ENCODE assay signal across 9 mouse cellular contexts in the genomic region with DNA sequence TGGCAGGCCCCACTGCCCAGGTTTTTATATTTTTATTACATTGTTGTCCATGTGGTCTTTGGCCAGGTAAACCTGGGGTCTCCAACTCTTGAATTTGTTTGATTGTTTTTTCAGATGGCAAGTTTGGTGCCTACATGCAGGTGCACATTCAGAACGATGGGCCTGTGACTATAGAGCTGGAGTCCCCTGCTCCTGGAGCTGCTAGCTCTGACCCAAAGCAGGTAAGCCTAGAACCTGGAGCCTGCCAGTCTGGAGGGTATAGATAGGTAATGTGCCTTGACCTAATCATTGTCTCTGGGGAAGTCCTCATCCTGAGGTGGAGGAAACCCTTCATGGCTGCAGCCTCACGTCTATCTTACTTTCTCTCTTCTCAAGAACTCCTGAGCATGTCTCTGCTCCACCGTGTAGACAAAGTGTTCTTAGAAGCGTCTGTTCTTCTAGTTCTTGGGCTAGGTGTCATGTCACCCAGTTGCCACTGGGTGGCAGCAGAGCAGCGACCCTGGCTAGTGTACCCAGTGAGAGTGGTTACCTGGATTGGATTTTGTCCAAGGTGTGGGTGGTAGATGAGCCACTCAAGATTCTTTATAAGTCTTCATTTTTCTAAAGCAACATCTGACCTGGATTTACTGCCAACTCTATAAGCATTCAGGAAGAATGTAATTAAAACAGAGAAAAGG. TPM values are rescaled to one million over a fixed set of nuclear protein-coding genes. Genes with fewer than 3 reads are reported as not detected.
A peak's percentile ranks its signal among the peaks of the same experiment; 100 is the strongest.
DNase-seq lines count a peak whose midpoint lies in the region; ATAC-seq and TF ChIP-seq lines count a peak whose summit lies in the region.
"Had no signal": no experiment of that assay in that cellular context is flagged by ENCODE, and none has a peak within 500 bp of the region (broad histone marks: within the 10 kb centered on the region; RNA-seq: fewer than 3 reads in every experiment).

No protein-coding gene starts in this region.

- peaks cover 3 to 47% of the 10 kb centered on the region in 2 experiments for H3K36me3 ChIP-seq in CH12.LX (replicated peaks in 1 of 2; ENCODE audit: control insufficient read depth in 1 of 2, insufficient read depth in 1 of 2, low read length in 1 of 2)
- H3K36me3 ChIP-seq in embryonic facial prominence, embryonic 11.5 days (replicated peaks; ENCODE audit: control insufficient read depth, insufficient read depth, low read depth, low read length) = no peaks in the 10 kb centered on the region
- no peaks in the 10 kb centered on the region for H3K36me3 ChIP-seq in heart, embryonic 14.5 days (ENCODE audit: control insufficient read depth, insufficient read depth, low read length)
- no peaks in the 10 kb centered on the region for H3K36me3 ChIP-seq in liver, adult 2 months (ENCODE audit: control insufficient read depth, insufficient read depth, low read length)
- no peaks in the 10 kb centered on the region for H3K36me3 ChIP-seq in neural tube, embryonic 11.5 days (ENCODE audit: control insufficient read depth, insufficient read depth, low read length)
- H3K36me3 ChIP-seq: heart, embryonic 15.5 days had no signal

- no peaks in the 10 kb centered on the region for H3K27me3 ChIP-seq in CH12.LX (replicated peaks)
- H3K27me3 ChIP-seq in embryonic facial prominence, embryonic 11.5 days (ENCODE audit: control insufficient read depth, insufficient read depth, low read length) = no peaks in the 10 kb centered on the region
- H3K27me3 ChIP-seq in heart, embryonic 14.5 days (ENCODE audit: control insufficient read depth, insufficient read depth, low read length) = no peaks in the 10 kb centered on the region
- H3K27me3 ChIP-seq in liver, adult 2 months (ENCODE audit: control insufficient read depth, insufficient read depth, low read length) = no peaks in the 10 kb centered on the region
- H3K27me3 ChIP-seq in neural tube, embryonic 11.5 days (ENCODE audit: control insufficient read depth, insufficient read depth, low read length) = no peaks in the 10 kb centered on the region
- H3K27me3 ChIP-seq: heart, embryonic 15.5 days had no signal

- in situ Hi-C loops in CH12.LX (cut with MboI; ENCODE audit: low pct_ligation_motif_present, low pct_unique_long_range_greater_than_20kb, low sequenced_read_pairs) = loop anchor here (25.0 kb wide), 1 partner anchor 227 kb away; no protein-coding TSS in a partner anchor

- no peaks in the 10 kb centered on the region for H3K79me2 ChIP-seq in CH12.LX (replicated peaks; ENCODE audit: control insufficient read depth, extremely low read depth, insufficient read depth, poor library complexity, severe bottlenecking)
- no peaks in the 10 kb centered on the region for H3K79me2 ChIP-seq in liver, adult 2 months (ENCODE audit: control insufficient read depth, insufficient read depth, low read length)

- ATAC-seq in embryonic facial prominence, embryonic 11.5 days (replicated peaks; ENCODE audit: insufficient number of reproducible peaks, low FRiP score, low TSS enrichment, low read depth) = 0 out of 2 replicates have a peak, but pooled peaks have one; percentile 11
- ATAC-seq in heart, embryonic 14.5 days (ENCODE audit: insufficient number of reproducible peaks, insufficient read depth, low FRiP score, low read depth) = 0 out of 2 replicates have a peak, but pooled peaks have one; percentile 26
- peak; percentile 62 for ATAC-seq in neural tube, embryonic 11.5 days (ENCODE audit: insufficient read depth, low FRiP score, low TSS enrichment)

- no peak for TF ChIP-seq POLR2A in CH12.LX (IDR thresholded peaks at IDR 0.05; ENCODE audit: low read depth, low read length)
- TF ChIP-seq POLR2A in liver, adult 2 months (IDR thresholded peaks at IDR 0.05; ENCODE audit: extremely low read depth, insufficient read depth, low read length) = no peak

- peaks cover 0 to 6% of the 10 kb centered on the region in 2 experiments; a peak in 1 of 4 replicates for H3K4me1 ChIP-seq in CH12.LX (ENCODE audit: control insufficient read depth in 1 of 2, insufficient read depth in 2 of 2)
- H3K4me1 ChIP-seq in embryonic facial prominence, embryonic 11.5 days (ENCODE audit: control insufficient read depth, insufficient read depth, low read length) = no peaks in the 10 kb centered on the region
- 0 out of 4 replicates have a peak, but pooled peaks cover 0 to 3% of the 10 kb centered on the region in 2 experiments for H3K4me1 ChIP-seq in heart, embryonic 14.5 days (ENCODE audit: control insufficient read depth in 2 of 2, insufficient read depth in 2 of 2, low read length in 2 of 2)
- no peaks in the 10 kb centered on the region for H3K4me1 ChIP-seq in liver, adult 2 months (ENCODE audit: control insufficient read depth, insufficient read depth, low read length)
- no peaks in the 10 kb centered on the region for H3K4me1 ChIP-seq in neural tube, embryonic 11.5 days (ENCODE audit: control insufficient read depth, insufficient read depth, low read length)

- TF ChIP-seq EP300 in CH12.LX (IDR thresholded peaks at IDR 0.05; ENCODE audit: low read length) = no peak

- H3K4me2 ChIP-seq in CH12.LX (ENCODE audit: insufficient read depth, low read depth, poor library complexity, severe bottlenecking) = no peak overlapping the region
- no peak overlapping the region for H3K4me2 ChIP-seq in embryonic facial prominence, embryonic 11.5 days (ENCODE audit: low read depth, low read length)
- H3K4me2 ChIP-seq in heart, embryonic 14.5 days (ENCODE audit: low read length) = no peak overlapping the region
- no peak overlapping the region for H3K4me2 ChIP-seq in neural tube, embryonic 11.5 days (ENCODE audit: low read depth)
- H3K4me2 ChIP-seq: heart, embryonic 15.5 days had no signal

- dilution Hi-C loops in CH12.LX (cut with MboI; ENCODE audit: extremely low pct_ligation_motif_present, extremely low pct_unique_long_range_greater_than_20kb, low sequenced_read_pairs) = no loop called here

- no peak overlapping the region for H3K4me3 ChIP-seq in CH12.LX (replicated peaks in 1 of 3; ENCODE audit: low read depth in 2 of 3, low read length in 2 of 3, poor library complexity in 1 of 3)
- H3K4me3 ChIP-seq in embryonic facial prominence, embryonic 11.5 days (ENCODE audit: low read depth, low read length) = no peak overlapping the region
- no peak overlapping the region for H3K4me3 ChIP-seq in heart, embryonic 14.5 days (ENCODE audit: control insufficient read depth in 1 of 2, insufficient read depth in 1 of 2, low read depth in 1 of 2, low read length in 2 of 2)
- H3K4me3 ChIP-seq in liver, adult 2 months (ENCODE audit: insufficient read depth, low read depth, low read length) = no peak overlapping the region
- no peak overlapping the region for H3K4me3 ChIP-seq in neural tube, embryonic 11.5 days (ENCODE audit: low read depth, low read length)
- H3K4me3 ChIP-seq: heart, embryonic 15.5 days had no signal

- no peak overlapping the region for H3K9ac ChIP-seq in CH12.LX (ENCODE audit: insufficient read depth, low read depth)
- no peak overlapping the region for H3K9ac ChIP-seq in embryonic facial prominence, embryonic 11.5 days (replicated peaks; ENCODE audit: low read length)
- no peak overlapping the region for H3K9ac ChIP-seq in heart, embryonic 14.5 days (ENCODE audit: low read length)
- H3K9ac ChIP-seq in liver, adult 2 months (ENCODE audit: low read depth, low read length) = no peak overlapping the region
- no peak overlapping the region for H3K9ac ChIP-seq in neural tube, embryonic 11.5 days (ENCODE audit: low read length)
- H3K9ac ChIP-seq: heart, embryonic 15.5 days had no signal

- DNase-seq in CH12.LX (ENCODE audit: extremely low read depth) = peak; percentile 55
- peak; percentile 60 for DNase-seq in adrenal gland, postnatal 25 days
- peak; percentile 73 for DNase-seq in embryonic facial prominence, embryonic 11.5 days (ENCODE audit: low spot score)
- DNase-seq in kidney, postnatal 10 days = peak; percentile 81
- DNase-seq in liver, adult 2 months (ENCODE audit: extremely low read depth, low read depth, low spot score) = peak; percentile 15
- DNase-seq in neural tube, embryonic 11.5 days (ENCODE audit: low spot score) = peak; percentile 64
- peak; percentile 49 for DNase-seq in thymus, postnatal 25 days

- TF ChIP-seq CTCF in CH12.LX (conservative IDR thresholded peaks at IDR 0.05 in 1 of 2, IDR thresholded peaks at IDR 0.05 in 1 of 2; ENCODE audit: low read depth in 2 of 2, low read length in 2 of 2) = peak; percentile 93 to 96
- peak; percentile 94 for TF ChIP-seq CTCF in liver, adult 2 months (IDR thresholded peaks at IDR 0.05; ENCODE audit: low read depth, low read length)

- 24% methylated on average over 5 of the region's 5 CpGs for WGBS in embryonic facial prominence, embryonic 11.5 days
- 18% methylated on average over 5 of the region's 5 CpGs for WGBS in heart, embryonic 14.5 days
- WGBS in liver, adult 2 months = 22% methylated on average over 5 of the region's 5 CpGs
- WGBS in neural tube, embryonic 11.5 days = 26% methylated on average over 5 of the region's 5 CpGs

- no peak overlapping the region for H3K27ac ChIP-seq in CH12.LX (ENCODE audit: insufficient read depth, low read depth)
- H3K27ac ChIP-seq in embryonic facial prominence, embryonic 11.5 days (replicated peaks; ENCODE audit: low read depth, low read length) = no peak overlapping the region
- H3K27ac ChIP-seq in heart, embryonic 14.5 days (replicated peaks in 1 of 2; ENCODE audit: control insufficient read depth in 1 of 2, insufficient read depth in 1 of 2, low read depth in 2 of 2, low read length in 2 of 2) = no peak overlapping the region
- H3K27ac ChIP-seq in liver, adult 2 months (replicated peaks; ENCODE audit: insufficient read depth, low read depth, low read length) = no peak overlapping the region
- no peak overlapping the region for H3K27ac ChIP-seq in neural tube, embryonic 11.5 days (ENCODE audit: low read depth, low read length)
- H3K27ac ChIP-seq: heart, embryonic 15.5 days had no signal

- no peaks in the 10 kb centered on the region for H3K9me3 ChIP-seq in CH12.LX (replicated peaks; ENCODE audit: low read length)
- no peaks in the 10 kb centered on the region for H3K9me3 ChIP-seq in embryonic facial prominence, embryonic 11.5 days (replicated peaks; ENCODE audit: control insufficient read depth, low read length)
- peaks cover 4% of the 10 kb centered on the region; the same call in 1 of the 2 replicates for H3K9me3 ChIP-seq in heart, embryonic 14.5 days (ENCODE audit: control insufficient read depth, low read length)
- H3K9me3 ChIP-seq in neural tube, embryonic 11.5 days (ENCODE audit: control insufficient read depth, low read length) = no peaks in the 10 kb centered on the region
- H3K9me3 ChIP-seq: heart, embryonic 15.5 days had no signal

- peak; percentile 93 for TF ChIP-seq RAD21 in CH12.LX (IDR thresholded peaks at IDR 0.05; ENCODE audit: low read depth, low read length)

RNA-seq across cellular contexts. Expression of a gene that starts 36.1 kb away (rescaled TPM):
- total RNA-seq in CH12.LX (2012; rRNA removed) = 43.1 and 47.8 TPM in 2 replicates
- total RNA-seq in CH12.LX (2014; rRNA removed) = 42.7 and 46.4 TPM in 2 replicates
- 43.3 and 48.8 TPM in 2 replicates for polyA plus RNA-seq in CH12.LX (2012; ENCODE audit: insufficient read length, low read depth)
- 13.8 and 18.2 TPM in 2 replicates for total RNA-seq in adrenal gland, postnatal 25 days (2021)
- 42.8 and 43.4 TPM in 2 replicates for polyA plus RNA-seq in embryonic facial prominence, embryonic 11.5 days (2014; fragmentation: Nextera tagmentation; extraction: Ambion mirVana)
- 29.9 and 30.9 TPM in 2 replicates for polyA plus RNA-seq in heart, embryonic 14.5 days (2014; fragmentation: Nextera tagmentation; extraction: Ambion mirVana)
- 13.4 and 14.2 TPM in 2 replicates for total RNA-seq in liver, adult 2 months (2014; rRNA removed)
- polyA plus RNA-seq in liver, adult 2 months (2012; rRNA removed) = 8.8 and 9.5 TPM in 2 replicates
- polyA plus RNA-seq in neural tube, embryonic 11.5 days (2014; fragmentation: Nextera tagmentation; extraction: Ambion mirVana) = 35.0 and 43.7 TPM in 2 replicates

RNA-seq across cellular contexts. Expression of a gene that starts 41.9 kb away (rescaled TPM):
- total RNA-seq in CH12.LX (2012; rRNA removed) (34.7 and 36.1 TPM in 2 replicates), CH12.LX (2014; rRNA removed) (59.7 and 69.6 TPM in 2 replicates)
- polyA plus RNA-seq in CH12.LX (2012; ENCODE audit: insufficient read length, low read depth) = 30.0 and 35.0 TPM in 2 replicates
- 49.2 and 60.5 TPM in 2 replicates for total RNA-seq in adrenal gland, postnatal 25 days (2021)
- polyA plus RNA-seq in embryonic facial prominence, embryonic 11.5 days (2014; fragmentation: Nextera tagmentation; extraction: Ambion mirVana) = 38.8 and 44.2 TPM in 2 replicates
- polyA plus RNA-seq in heart, embryonic 14.5 days (2014; fragmentation: Nextera tagmentation; extraction: Ambion mirVana) = 58.7 and 68.3 TPM in 2 replicates
- 23.0 and 28.8 TPM in 2 replicates for total RNA-seq in liver, adult 2 months (2014; rRNA removed)
- 4.7 and 5.1 TPM in 2 replicates for polyA plus RNA-seq in liver, adult 2 months (2012; rRNA removed)
- 39.9 and 42.5 TPM in 2 replicates for polyA plus RNA-seq in neural tube, embryonic 11.5 days (2014; fragmentation: Nextera tagmentation; extraction: Ambion mirVana)

Comparison
In these comparisons a context has a peak if more than half of its experiments do, and no peak if none do; other contexts are left out.
1. DNase-seq: peak in every context shown above with its lines; median percentile 81 in kidney, postnatal 10 days; 73 in embryonic facial prominence, embryonic 11.5 days; 64 in neural tube, embryonic 11.5 days; 60 in adrenal gland, postnatal 25 days; 55 in CH12.LX; 49 in thymus, postnatal 25 days; 15 in liver, adult 2 months.
2. ATAC-seq: peak in every context shown above with its lines; median percentile 62 in neural tube, embryonic 11.5 days; 26 in heart, embryonic 14.5 days; 11 in embryonic facial prominence, embryonic 11.5 days.